Mouse (Mus musculus) cortical plate, adult 2 months (tissue): ENCODE measurements around the gene Cisd2.

Experiments
- CTCF ChIP-seq: fragments of 200-500 bp; IDR thresholded peaks from 2 replicates; pipeline ENCODE4 v1.5.1; 2011; ENCODE audit warnings: mild to moderate bottlenecking, control low read depth, low read length; ENCODE audit not compliant: insufficient read depth; ENCODE audit errors: extremely low read depth
- POLR2A ChIP-seq: fragments of 200-500 bp; IDR thresholded peaks from 2 replicates; pipeline ENCODE4 v1.6.1; 2011; ENCODE audit warnings: mild to moderate bottlenecking, low read length, control low read depth; ENCODE audit not compliant: insufficient read depth; ENCODE audit errors: extremely low read depth

- TF ChIP-seq POLR2A (no peak), CTCF (no peak)
Observed at GRCm38 (mm10) chr3:135377445-135377844, 46.3 kb downstream of the Cisd2 start.
